In the genomic region with DNA sequence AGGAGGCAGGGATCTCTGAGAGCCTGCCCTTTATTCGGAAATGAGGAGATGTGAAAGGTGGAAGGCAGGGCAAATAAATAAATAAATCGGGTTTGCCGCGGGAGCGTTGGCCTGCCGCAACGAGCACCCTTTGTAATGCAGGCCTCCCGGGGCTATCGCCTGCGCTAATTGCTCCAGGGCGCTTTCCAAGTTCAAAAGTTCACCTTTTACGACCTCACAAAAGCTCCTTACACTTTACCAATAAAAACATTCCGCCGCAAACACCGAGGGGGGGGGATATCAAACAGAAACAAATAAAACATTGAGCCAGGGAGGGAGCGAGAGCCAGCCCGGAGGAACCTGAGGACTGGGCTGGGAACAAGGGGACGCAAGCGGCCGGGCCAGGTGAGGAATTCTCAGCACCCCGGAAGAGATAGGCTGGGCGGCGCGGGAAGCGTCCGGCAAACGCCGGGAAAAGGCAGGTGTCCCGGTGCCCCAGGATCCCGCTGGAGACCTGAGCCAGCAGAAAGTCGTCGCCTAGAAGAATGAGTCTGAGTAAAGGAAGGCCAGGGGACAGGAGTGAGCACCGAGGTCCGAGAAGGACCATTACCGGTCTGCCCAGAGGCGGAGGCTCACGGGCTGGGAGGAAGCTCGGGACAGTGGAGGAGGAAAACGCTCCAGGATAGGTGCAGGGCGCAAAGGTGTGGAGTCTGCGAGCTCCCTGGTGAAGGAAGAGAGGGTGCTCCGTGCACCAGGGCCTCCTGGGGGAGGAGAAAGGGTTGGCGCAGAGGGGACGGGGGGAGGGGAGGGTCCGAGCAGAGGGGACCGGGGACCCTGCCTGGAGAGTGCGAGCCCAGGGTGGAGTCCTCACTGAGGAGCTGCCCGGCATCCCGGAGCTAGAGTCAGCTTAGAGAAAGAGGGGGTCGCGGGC, we compare ENCODE assay signal across 8 mouse cellular contexts. TPM values are rescaled to one million over a fixed set of nuclear protein-coding genes. Genes with fewer than 3 reads are reported as not detected.
DNase-seq lines count a peak whose midpoint lies in the region; ATAC-seq lines count a peak whose summit lies in the region.

No protein-coding gene starts in this region.

- no peak overlapping the region for H3K27ac ChIP-seq in midbrain, embryonic 13.5 days

- peak; percentile 82 for ATAC-seq in midbrain, embryonic 13.5 days
- no peak for ATAC-seq in activated CD4-positive, CD25-positive, alpha-beta regulatory T cell, adult 4 months

- H3K4me3 ChIP-seq in midbrain, embryonic 13.5 days (replicated peaks) = peak overlapping the region; percentile 72

- WGBS in large intestine, adult 2 months = 2% methylated on average over 51 of the region's 51 CpGs
- WGBS in midbrain, embryonic 13.5 days = under 1% methylated on average over 51 of the region's 51 CpGs

- intact Hi-C loops in heart, postnatal 10 days (cut with DNase I) = no loop called here

- H3K4me2 ChIP-seq in midbrain, embryonic 13.5 days (replicated peaks) = peak overlapping the region; percentile 99

- no peaks in the 10 kb centered on the region for H3K36me3 ChIP-seq in midbrain, embryonic 13.5 days

- H3K9me3 ChIP-seq in midbrain, embryonic 13.5 days = no peaks in the 10 kb centered on the region

- peaks cover 24% of the 10 kb centered on the region for H3K27me3 ChIP-seq in midbrain, embryonic 13.5 days

- H3K9ac ChIP-seq in midbrain, embryonic 13.5 days (replicated peaks) = peak overlapping the region; percentile 73

- H3K4me1 ChIP-seq in midbrain, embryonic 13.5 days (replicated peaks) = peaks cover 17% of the 10 kb centered on the region

- peak; percentile 56 for DNase-seq in adrenal gland, adult 2 months
- no peak for DNase-seq in adrenal gland, adult 8-10 months
- peak; percentile 27 to 38 for DNase-seq in B cell, adult 2 months
- DNase-seq in cerebellum, postnatal 10 days = peak; percentile 24 to 53
- DNase-seq in heart, postnatal 10 days = peak; percentile 27 to 50
- DNase-seq in large intestine, adult 2 months (ENCODE audit: low read depth, low spot score) = peak; percentile 78

RNA-seq across cellular contexts. Expression of gene Nr6a1, which starts 2.1 kb away (rescaled TPM):
- total RNA-seq in adrenal gland, adult 2 months (2021) = 1 to 10 TPM; 5.1 to 6.4 TPM
- polyA plus RNA-seq in adrenal gland, adult 2 months (2012; rRNA removed) = 2.7 TPM in 2 replicates
- 10 to 100 TPM in 2 of 4 experiments, 1 to 10 TPM in 2; 6.6 to 15.8 (median 9.7) TPM for total RNA-seq in adrenal gland, adult 8-10 months (2022)
- 1 to 10 TPM; 2.3 to 3.1 TPM for total RNA-seq in heart, postnatal 10 days (2021)
- 5.2 and 9.9 TPM in 2 replicates for polyA plus RNA-seq in large intestine, adult 2 months (2012; rRNA removed)
- 1.9 and 2.0 TPM in 2 replicates for polyA plus RNA-seq in midbrain, embryonic 13.5 days (2015; fragmentation: Nextera tagmentation; extraction: Ambion mirVana)
- polyA plus RNA-seq in activated CD4-positive, CD25-positive, alpha-beta regulatory T cell, adult 4 months (2017; shearing (Covaris generic)) = under 1 TPM; 0.37 to 0.40 TPM

RNA-seq across cellular contexts. Expression of gene Olfml2a, which starts 6.4 kb away (rescaled TPM):
- total RNA-seq in adrenal gland, adult 2 months (2021) = 10 to 100 TPM in 1 of 2 experiments, 1 to 10 TPM in 1; 6.7 to 12.0 TPM
- polyA plus RNA-seq in adrenal gland, adult 2 months (2012; rRNA removed) = 5.9 TPM in 2 replicates
- 10 to 100 TPM in 2 of 4 experiments, 1 to 10 TPM in 2; 6.9 to 18.9 (median 12.6) TPM for total RNA-seq in adrenal gland, adult 8-10 months (2022)
- total RNA-seq in heart, postnatal 10 days (2021) = 10 to 100 TPM; 17.8 to 18.8 TPM
- polyA plus RNA-seq in large intestine, adult 2 months (2012; rRNA removed) = 0.79 and 1.7 TPM in 2 replicates
- 2.2 and 2.4 TPM in 2 replicates for polyA plus RNA-seq in midbrain, embryonic 13.5 days (2015; fragmentation: Nextera tagmentation; extraction: Ambion mirVana)
- polyA plus RNA-seq in activated CD4-positive, CD25-positive, alpha-beta regulatory T cell, adult 4 months (2017; shearing (Covaris generic)) = under 1 TPM in 1 of 2 experiments, not detected in 1; 0.16 TPM
